Mouse (Mus musculus) cerebellum, postnatal 36 days (tissue): ENCODE measurements at regions not wholly inside any gene's neighbourhood (a gene's known extent, or its start where the extent isn't known, plus 50 kb on each side); places are given as distances from the start of the nearest gene placed in this dataset.
A peak's percentile ranks its signal among the peaks of the same experiment; 100 is the strongest.

Experiments used
- DNase-seq, 2 experiments: peaks; one replicate each; pipeline ENCODE4 v3.0.0; 2021 to 2022; ENCODE audit warnings: mixed read lengths in 2 of 2

DNA sequence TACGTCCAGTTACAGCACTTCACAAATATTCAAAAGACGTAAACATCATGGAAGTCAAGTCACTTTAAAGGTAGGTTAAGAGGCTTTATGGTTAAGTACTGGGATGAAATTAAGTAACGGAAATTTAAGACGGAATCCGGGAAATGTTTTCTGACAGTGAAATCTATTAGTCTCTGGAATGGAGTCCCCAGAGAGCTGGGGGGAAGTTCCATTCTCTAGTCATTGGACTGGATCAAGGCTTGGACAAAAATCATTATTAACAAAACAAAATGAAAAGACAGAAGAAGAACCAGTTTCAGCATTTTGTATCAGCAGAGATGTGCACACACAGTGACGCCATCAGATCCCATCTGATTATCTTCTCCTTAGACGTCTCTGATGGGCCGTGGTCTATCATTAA, 337.8 kb upstream of the Pmfbp1 start:
- no peak for DNase-seq

DNA sequence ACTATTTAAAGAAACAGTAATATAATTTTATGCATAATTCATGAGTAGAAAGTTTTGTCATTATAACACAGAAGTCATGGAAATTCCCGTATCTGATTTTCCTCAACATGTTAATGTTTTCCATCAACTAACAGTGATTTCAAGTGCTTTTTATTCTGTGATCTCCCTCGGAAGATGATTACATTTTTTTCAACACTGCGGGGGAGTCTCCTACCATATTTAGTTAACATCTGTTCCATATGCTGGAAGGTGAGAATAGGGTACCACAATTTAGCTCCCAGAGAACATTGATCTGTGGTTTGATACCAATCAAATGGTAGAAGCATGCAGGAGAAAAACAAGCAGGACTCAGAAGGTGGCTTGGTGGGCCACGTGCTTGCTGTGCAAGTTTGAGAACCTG, 321.1 kb upstream of the Pmfbp1 start:
- DNase-seq = no peak

DNA sequence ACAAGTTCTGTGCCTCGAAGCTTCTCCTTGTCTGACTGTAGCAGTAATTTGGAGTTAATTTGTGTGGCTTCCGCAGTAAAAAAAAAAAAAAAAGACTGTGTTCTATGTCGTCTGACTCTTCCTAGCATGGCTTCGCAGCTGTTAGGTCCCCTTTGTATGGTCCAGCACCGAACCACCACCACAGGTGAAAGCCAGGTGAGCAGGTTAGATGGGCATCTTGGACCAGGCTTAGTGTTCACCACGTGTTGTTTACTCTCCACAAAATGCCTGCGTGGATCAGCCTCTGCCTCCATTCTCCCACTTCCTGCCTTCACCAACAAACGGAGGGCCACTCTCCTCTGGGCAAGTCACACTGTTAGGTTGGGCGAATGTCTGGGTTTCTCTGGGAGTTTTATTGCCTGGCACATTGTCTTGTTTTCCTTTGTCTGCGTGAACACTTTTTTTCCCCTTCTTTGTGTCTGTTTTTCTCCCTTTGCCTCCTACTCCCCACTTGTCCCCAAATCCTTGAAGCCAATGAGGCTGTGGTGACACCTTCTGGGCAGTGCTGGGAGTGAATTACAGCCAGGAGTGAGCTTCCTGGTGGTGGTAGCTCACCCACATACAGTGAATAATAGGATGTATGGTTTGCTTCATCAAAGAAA, 308.1 kb upstream of the Pmfbp1 start:
- peak; percentile 2 to 4 for DNase-seq

DNA sequence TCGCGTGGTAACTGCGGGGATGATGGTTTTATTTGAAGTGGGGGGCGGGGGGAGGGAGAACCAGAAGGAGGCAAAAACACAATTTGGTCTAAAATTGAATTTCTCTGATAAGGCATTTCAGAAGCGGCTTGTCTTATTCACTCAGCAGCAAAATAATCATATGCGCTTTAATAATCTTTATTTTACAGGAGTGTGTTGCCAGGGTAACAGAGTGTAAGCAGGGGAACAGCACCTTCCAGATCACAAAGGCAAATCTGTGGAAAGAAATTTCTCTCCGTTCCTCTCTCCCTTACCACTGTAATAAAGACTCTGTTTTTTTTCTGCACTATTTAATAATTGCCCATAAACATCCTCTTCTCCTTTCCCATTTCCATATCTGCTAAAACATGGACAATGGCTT, 306.2 kb upstream of the Pmfbp1 start:
- DNase-seq = no peak

DNA sequence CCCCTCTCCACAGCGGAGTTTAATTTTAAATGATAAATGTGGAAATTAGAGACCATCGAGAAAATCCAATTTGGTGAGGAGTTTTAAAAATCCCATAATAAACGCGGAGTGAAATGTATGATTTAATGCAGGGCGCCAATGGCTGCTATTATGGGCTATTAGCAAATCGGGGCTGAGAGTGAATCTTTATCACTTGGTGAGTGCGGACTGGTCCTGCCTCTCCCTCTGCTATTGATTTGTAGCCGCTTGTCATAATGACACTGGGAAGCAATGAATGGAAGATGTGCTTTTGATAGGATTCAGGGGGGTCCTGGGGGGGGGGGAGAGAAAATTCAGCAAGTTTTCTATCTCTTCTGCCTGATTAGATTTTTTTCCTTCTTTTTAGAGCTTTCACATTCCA, 279.6 kb upstream of the Pmfbp1 start:
- no peak for DNase-seq

DNA sequence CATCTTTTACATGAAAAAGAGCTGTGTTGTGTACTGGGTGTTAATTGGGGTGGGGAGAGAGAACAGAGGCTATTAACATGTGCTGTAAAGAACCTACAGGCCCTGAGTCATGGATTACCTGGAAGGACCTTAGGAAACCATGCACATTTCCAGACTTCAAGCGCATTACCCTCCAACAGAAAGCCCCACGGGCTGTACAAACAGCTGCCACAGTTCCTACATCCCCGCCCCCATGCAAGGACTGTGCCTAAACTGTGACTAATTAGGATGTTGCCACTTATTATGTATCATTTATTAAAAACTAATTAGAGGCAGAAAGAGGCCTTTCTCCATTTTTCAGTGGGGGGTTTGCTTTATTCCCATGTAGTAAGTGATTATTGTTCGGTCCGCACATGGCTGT, 277.5 kb upstream of the Pmfbp1 start:
- DNase-seq = no peak

DNA sequence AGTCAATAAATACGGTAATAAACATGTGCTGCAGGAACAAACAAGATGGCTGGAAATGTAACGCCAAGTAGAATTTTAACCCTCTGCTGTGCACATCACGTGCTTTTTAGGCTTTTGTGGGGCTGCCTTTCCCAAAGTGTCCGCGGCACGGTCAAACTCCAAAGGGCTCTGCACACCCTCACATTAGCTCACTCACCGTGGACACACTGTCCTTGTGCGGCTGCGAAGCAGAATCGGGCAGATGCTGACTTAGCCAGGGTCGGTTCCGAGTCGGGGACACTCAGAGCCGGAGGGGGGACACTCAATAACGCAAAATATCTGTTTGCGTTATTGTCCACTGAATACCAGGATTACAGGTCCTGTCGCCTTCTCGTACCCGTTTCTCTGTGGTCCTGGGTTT, 276.5 kb upstream of the Pmfbp1 start:
- no peak for DNase-seq

DNA sequence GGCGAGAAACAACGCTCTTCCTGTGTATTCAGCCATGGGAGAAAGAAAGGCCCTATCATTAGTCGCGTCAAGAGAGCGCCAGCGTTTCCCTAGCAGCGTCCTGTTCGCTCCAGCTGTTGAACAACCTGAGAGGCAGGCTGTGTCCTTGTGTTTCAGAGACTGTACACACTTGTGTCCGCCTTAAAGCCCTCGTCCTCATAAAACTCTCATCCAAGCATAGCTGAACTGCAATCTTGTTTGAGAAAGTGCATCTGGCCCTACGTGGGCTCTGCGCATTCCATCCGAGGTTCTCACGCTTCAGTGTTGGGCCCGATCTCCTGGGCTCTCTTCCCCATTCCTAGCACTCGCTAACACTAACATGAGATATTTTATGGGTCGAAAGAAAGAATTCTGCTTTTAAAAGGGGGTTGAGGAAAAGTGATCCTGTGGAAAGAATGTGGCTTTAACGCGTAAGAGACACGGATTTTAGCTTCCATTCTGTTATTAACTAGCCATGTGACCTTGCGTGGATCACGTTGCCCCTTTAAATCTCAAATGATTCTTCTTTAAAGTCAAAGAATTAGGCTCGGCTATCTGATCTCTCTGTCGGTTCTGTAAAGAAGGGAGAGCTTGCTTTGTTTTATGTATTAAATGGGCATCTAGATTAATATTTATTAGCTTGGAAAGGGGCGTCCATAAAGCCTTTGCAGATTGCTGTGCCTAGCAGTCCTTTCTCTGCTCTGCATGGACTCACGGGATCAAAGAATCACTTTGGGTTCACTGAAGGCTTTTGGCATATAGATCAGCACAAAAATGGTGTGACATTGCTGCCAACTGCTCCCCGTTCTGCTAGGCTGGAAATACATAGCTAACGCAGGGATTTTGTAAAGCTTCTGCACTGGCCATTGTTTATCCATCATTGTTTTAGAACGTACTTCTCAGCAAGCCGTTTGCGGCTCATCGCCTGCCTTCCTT, 261.3 kb upstream of the Pmfbp1 start:
- no peak for DNase-seq

DNA sequence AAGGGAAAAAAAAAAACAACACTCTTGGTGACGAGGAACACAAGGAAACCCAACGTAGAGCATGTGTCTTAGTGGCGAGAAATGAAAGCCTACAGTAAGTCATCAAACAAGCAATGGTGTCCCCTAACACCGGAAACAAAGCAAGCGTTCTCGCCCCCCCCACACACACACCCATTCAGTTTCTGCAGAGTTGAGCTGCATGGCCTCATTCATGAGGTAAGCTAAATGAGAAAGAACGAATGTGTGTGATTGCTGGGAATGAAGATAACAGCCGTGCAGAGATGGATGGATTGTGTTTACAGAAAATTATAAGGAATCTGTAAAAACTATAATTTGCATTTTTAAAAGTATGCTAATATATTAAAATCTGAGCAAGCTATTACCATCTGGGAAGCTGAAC, 248.3 kb upstream of the Pmfbp1 start:
- DNase-seq = no peak

DNA sequence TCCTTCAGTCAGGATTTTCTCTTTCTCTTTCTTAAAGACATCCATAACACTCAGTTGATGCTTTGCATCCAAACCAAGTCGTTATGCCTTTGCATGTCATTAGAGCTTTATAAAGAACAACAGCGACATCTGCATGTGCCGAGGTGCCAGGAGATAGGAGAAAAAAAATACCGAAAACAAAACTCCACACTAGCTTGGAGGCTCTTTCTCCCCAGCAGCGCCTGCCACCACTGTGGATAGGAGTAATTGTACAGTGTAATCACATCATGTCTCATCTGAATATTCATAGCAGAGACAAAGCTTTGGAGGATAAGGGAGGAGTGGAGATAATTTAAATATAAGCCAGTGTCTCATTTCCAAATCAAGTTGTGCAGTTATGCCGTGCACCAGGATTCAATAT, 246.0 kb upstream of the Pmfbp1 start:
- no peak for DNase-seq

DNA sequence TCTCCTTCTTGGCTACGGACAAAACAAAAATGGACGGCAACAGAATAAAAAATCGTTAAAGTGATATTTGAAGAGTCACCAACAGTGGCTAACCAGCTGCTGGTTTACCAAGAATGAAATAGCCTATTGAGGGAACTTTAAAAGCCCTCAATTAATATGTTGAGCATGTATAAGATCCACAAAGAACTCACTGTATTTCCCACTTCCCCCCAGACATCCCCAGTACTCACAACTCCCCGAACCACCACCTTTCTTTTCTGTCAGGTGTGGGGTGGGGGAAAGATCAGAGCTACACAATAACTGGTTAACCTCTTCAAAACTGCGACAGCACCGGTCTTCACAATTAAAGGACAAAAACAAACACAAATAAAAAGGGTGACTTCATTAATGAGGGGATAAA, 245.5 kb upstream of the Pmfbp1 start:
- DNase-seq = no peak

DNA sequence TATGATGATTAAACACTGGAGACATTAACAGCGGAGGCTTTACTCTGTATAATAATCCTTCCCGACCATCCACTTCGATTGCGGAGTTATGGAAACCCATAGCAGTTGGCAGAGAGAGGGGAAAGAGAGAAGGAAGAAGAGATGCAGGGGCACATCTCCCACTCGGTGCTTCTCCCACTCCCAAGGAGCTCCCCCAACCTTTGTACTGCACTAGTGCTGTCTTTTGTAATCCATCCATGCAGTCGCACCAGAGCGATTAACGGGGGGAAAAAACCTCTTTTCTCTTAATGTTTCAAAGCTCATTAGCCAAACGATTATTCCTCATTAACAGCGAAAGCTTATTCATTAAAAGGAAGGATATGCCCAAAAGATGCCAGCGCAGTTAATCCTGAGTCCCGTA, 244.6 kb upstream of the Pmfbp1 start:
- DNase-seq = no peak

DNA sequence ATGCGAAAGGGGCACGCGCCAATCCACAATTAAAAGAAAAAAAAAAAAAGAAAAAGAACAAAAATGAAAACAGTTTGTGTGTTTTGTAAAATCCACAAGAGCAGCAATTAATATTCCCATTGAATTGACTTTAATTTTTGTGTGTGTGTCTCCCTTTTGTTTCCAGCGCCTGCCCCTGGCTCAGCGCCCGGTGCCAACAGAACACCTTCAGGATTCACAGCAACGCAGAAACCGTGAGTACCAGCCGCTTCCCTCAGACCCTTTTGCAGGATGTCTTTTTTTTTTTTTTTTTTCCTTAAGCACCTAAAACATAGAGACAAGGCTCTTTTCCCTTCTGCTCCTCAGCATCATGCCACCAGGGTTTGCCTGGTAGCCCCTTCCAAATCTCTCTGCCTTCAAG, 244.1 kb upstream of the Pmfbp1 start:
- DNase-seq = peak in 1 of 2 experiments; percentile 5

DNA sequence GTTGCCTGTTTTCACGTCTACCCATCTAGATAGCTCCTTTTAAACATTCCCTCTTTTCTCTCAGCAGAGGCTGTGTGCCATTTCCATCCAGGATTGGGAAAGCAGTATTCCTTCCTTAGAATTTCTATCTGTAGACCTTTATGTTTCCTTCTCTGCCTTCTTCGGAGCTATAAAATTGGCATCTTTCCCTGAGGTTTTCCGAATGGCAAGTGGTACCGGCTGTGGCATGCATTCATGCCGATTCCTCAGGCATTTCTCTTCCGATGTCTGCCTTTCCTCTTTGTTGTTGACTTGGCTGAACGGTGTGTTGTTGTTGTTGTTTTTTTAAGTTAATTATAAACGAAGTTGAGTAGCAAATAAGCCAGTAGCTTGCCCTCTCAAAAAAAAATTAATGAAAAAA, 243.3 kb upstream of the Pmfbp1 start:
- DNase-seq = no peak

DNA sequence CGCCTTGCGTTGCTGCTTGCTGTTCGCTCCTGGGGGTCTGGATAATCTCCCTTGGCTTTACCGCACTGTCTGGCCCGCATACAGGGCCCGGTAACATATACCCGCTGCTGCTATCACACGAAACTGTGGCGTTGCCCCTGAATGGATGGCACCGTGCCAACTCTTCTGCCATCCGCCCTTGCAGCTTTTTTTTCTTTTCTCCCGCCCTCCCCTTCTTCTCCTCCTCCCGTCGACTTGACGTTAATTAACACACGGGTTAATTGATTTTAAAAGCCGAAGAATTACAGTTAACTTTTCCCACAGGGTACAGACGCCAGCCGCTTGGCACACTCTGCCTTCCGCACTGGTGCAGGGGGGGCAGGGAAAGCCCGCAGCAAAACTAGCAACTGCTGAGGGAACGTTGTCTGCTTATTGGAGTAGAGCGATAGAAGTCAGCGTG, 242.4 kb upstream of the Pmfbp1 start:
- DNase-seq = peak in 1 of 2 experiments; percentile 13

DNA sequence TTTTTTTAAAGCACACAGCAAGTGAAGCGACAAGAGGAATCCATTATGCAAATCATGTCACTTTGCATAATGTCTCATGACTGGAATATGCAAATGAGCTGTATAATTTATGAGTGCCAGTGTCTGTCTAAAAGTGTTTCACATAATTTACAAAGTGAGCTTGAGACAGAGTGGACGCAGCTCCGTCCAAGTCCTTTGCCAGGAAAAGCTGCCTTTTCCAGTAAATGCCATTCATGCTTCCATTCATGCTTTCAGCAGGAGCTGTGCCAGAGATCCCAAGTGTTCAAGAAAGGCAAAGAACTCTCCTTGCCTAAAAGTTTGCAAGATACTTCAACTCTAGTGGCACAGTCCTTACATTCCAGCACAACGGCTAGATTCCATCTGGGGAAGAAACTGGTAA, 241.4 kb upstream of the Pmfbp1 start:
- no peak for DNase-seq

DNA sequence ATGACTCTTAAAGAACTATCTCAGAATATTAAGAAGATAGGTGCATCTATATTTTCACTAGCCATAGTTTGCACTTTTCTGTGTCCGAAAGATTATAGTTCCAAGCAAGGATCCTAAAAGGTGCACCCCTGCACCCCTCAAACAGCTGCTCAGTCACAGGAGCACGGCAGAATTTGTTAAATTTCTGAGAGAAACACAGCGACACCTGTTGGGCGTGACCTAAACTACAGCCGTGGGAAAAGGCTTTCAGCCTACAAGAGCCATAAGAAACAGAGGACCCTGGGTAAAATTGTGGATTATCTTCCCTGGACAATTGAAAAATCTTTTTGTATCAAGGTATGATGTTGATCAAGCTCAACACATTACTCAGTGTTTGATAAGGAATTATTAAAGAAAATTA, 214.7 kb upstream of the Pmfbp1 start:
- DNase-seq = no peak

DNA sequence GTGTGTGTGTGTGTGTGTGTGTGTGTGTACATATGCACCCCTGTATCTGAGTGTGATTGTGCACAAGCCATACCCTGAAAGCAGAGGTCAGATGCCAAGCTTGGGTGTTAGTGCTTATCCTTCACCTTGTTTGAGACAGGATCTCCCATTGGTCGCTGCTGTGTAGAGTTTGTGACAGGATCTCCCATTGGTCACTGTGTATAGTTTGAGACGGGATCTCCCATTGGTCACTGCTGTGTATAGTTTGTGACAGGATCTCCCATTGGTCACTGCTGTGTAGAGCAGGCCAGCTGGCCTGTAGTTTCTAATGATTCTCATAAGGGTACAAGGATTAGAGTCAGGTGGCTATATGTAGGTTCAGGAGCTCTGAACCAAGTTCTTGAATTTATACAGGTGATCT, 213.3 kb upstream of the Pmfbp1 start:
- no peak for DNase-seq

DNA sequence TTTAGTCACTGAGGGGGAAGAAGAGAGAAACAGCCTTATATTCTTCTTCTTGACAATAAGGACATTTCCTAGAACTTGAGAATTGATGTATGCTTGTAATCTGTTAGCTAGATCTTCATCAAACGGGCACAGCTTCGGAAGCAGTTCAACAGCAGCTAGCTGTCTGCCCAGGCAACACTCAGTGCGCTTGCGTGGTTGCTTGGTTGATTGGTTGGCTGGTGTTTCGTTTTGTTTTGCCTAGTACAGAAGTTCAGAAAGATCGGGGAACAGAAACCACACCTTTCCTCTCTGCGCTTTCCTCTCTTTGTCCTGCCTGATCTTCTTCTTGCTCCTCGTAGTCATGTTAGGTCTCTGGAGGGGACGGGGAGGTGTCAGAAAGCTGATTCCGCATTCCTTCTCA, 212.2 kb upstream of the Pmfbp1 start:
- DNase-seq = no peak

DNA sequence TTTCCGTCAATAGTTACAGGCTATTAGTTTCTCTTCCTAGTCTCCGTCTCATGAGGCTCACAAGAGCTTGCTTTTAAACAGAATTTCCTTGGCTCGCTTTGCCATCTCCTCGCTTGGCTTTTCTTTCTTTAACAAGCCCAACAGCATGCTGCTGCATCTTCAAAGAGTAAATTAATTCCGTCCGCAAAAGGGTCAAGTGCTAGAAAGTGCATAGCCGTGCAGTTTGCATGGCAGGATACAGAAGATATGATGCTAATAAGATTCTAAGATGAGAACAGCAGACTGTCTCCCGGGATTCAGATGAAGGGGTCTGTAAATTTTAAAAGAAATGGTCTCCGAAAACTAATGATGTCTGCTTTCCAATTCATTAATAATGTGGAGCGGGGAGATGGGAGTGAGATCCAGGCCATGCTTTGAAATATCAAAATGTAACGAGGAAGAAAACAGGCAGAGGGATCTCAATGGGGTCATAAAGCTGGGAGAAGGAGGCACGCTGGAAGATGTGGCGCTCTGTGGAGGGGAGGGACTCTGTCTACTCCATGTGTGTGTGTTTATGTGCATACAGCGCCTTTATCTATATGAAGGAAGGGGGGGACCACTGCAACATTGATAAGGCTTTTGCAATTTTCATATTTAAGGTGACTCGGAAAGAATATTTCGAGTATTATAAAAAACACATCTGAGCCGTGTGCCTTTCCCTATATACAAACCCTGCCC, 183.0 kb upstream of the Pmfbp1 start:
- DNase-seq = no peak

DNA sequence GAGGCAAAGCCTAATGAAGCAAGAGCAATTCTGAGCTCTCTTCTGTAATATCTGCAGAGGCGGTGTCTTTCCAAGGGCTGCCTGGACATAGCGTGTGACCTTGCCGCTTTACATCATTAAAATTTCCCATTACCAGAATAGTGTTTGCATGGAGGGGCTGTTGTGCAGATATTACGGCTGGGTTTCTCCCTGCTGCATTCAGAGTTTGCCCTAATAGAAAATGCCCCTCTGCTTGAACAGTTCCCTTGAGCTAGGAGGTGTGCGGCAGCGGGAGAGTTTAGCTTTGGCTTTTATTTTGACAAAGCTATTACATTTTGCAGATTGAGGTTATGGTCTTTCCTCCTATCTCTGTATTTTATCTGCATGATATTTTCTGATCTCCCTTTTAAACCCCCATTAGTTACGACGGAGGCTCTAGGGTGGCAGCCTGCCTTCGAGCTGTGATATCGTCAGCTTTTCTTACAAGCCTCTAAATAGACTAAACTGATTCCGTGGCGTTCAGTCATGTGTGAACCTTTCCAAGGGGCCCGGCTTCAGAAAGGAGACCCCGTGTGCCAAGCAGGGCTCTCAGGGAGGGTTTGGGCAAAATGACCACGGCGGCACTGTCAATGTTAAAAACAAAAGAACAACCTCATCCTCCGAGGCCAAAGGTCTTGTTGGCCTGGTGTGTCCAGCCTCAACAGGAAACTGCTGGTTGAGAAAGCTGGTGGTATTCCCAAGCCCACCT, 182.2 kb upstream of the Pmfbp1 start:
- DNase-seq = no peak

DNA sequence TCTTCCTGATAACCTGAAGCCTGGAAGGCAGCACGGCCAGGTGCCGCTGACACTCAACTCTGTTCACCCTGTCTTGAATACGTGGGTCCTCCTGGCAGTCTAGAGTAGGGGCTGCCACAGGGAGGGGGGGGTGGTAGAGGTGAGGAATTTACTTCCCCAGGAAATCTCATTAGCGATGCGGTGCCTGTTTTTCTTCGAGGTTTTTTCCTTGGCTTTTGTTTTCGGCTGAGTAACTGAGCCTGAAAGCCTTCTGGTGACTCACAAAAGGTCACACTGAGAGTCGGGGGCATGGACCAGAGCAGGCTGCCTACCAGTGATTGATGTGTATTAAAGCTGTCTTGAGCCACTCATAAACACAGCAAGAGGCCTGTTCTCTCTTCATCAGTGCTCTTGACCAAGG, 181.1 kb upstream of the Pmfbp1 start:
- DNase-seq = no peak

DNA sequence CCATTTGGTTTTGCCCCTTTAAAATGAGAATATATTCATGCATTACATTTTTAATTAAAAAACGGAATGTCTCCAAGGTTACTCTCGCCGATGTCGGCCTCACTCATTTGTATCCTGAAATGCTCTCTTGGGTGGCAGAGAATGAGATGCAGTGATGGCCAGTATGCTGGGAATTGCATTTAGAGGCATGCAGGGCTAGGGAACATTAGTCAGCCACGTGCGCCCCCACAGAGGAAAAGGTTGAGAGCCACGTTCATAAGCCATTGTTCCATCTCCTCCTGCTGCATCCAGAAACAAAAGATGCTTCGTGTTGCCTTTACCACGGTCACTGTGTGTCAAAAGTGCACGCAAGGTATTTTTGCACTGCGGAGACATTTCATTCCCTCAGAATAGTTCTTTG, 172.9 kb upstream of the Pmfbp1 start:
- no peak for DNase-seq
